Mouse (Mus musculus): Measurements from ENCODE around the gene Car5a.

DNA sequence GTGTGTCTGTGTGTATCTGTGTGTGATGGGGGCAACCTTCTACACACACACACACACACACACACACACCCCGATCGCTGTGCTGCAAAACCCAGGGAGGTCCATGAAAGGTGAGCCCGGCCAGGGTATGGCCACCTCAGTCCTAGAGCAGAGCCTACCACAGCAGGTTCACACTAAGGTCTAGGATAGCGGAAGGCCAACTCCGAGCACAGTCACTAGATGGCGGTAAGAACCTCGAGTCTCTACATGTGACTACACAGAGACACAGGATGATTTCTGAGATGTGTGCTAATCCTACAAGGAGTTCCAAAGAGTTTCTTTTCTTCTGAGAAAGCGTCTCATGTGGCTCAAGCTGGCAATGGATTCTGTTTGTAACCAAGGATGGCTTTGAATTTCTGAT, 17.4 kb downstream of the Car5a start:
- TF ChIP-seq CTCF (conservative IDR thresholded peaks at IDR 0.05; ENCODE audit: low read length) (peak; percentile 47), NANOG (IDR thresholded peaks at IDR 0.05; ENCODE audit: borderline replicate concordance, low read length) (no peak), POU5F1 (IDR thresholded peaks at IDR 0.05; ENCODE audit: borderline replicate concordance, low read length) (no peak)

Measured in E14TG2a.4 (cell line).